Mouse (Mus musculus) regulatory T cell (primary cell): ENCODE data around the gene Gale.

Experiments
- in situ Hi-C: fragments of 300-600 bp; cut with MboI, MseI; formaldehyde crosslinking; loops from one replicate; pipeline ENCODE4 v1.15.1; 2025; ENCODE audit warnings: high pct_unique_total_duplicates

The Gale gene

GRCm38 (mm10) chr4:135969070-135969750 lies 5.7 kb downstream of the Gale start:
- in situ Hi-C loops = no loop called here

- in situ Hi-C loops = no loop called here
Observed at GRCm38 (mm10) chr4:135970585-135970984, 7.1 kb downstream of the Gale start.

- in situ Hi-C loops = no loop called here
Observed at GRCm38 (mm10) chr4:135971805-135972555, 8.5 kb downstream of the Gale start.

- in situ Hi-C loops = no loop called here
Observed at GRCm38 (mm10) chr4:135972556-135972906, 9.0 kb downstream of the Gale start, which contains the start of gene Lypla2. Lypla2 (minus strand) TSS chr4:135972626.

- in situ Hi-C loops = no loop called here
Observed at GRCm38 (mm10) chr4:135972911-135973811, 9.6 kb downstream of the Gale start.

GRCm38 (mm10) chr4:135976146-135976545 lies 12.6 kb downstream of the Gale start:
- in situ Hi-C loops = no loop called here

GRCm38 (mm10) chr4:135980223-135980622 lies 16.7 kb downstream of the Gale start:
- in situ Hi-C loops = loop anchor here (5.0 kb wide), 1 partner anchor 72 kb away; the partner anchor contains the start of gene Rpl11

GRCm38 (mm10) chr4:135981524-135982063 lies 18.1 kb downstream of the Gale start:
- in situ Hi-C loops = loop anchor here (5.0 kb wide), 1 partner anchor 71 kb away; the partner anchor contains the start of gene Rpl11

GRCm38 (mm10) chr4:135984556-135984955 lies 21.0 kb downstream of the Gale start:
- in situ Hi-C loops = loop anchor here (5.0 kb wide), 1 partner anchor 68 kb away; the partner anchor contains the start of gene Rpl11

- in situ Hi-C loops = no loop called here
Observed at GRCm38 (mm10) chr4:135985193-135985592, 21.7 kb downstream of the Gale start.

GRCm38 (mm10) chr4:135985769-135986168 lies 22.2 kb downstream of the Gale start:
- in situ Hi-C loops = no loop called here

- in situ Hi-C loops = no loop called here
Observed at GRCm38 (mm10) chr4:135986301-135986942, 22.9 kb downstream of the Gale start.

- in situ Hi-C loops = no loop called here
Observed at GRCm38 (mm10) chr4:135986943-135987710, 23.6 kb downstream of the Gale start, which contains the start of gene Pithd1. Pithd1 (minus strand) TSS chr4:135987264.

- in situ Hi-C loops = no loop called here
Observed at GRCm38 (mm10) chr4:135987714-135988113, 24.2 kb downstream of the Gale start.

GRCm38 (mm10) chr4:135993941-135994340 lies 30.4 kb downstream of the Gale start:
- in situ Hi-C loops = no loop called here

- in situ Hi-C loops = no loop called here
Observed at GRCm38 (mm10) chr4:135995118-135995517, 31.6 kb downstream of the Gale start.

- in situ Hi-C loops = loop anchor here (25.0 kb wide), 1 partner anchor 1583 kb away; the partner anchor contains the start of gene Usp48
Observed at GRCm38 (mm10) chr4:136004107-136004675, 40.7 kb downstream of the Gale start.

GRCm38 (mm10) chr4:136004921-136005320 lies 41.4 kb downstream of the Gale start:
- in situ Hi-C loops = loop anchor here (25.0 kb wide), 1 partner anchor 1582 kb away; the partner anchor contains the start of gene Usp48

- in situ Hi-C loops = loop anchor here (25.0 kb wide), 1 partner anchor 1580 kb away; the partner anchor contains the start of gene Usp48
Observed at GRCm38 (mm10) chr4:136006821-136007220, 43.3 kb downstream of the Gale start.
